Mouse (Mus musculus): ENCODE data around the gene Elovl6. TPM values are rescaled to one million over a fixed set of nuclear protein-coding genes. Genes with fewer than 3 reads are reported as not detected.

Gene Elovl6
- polyA plus RNA-seq, 1 experiment from 2014 or later = 6.4 TPM

DNA sequence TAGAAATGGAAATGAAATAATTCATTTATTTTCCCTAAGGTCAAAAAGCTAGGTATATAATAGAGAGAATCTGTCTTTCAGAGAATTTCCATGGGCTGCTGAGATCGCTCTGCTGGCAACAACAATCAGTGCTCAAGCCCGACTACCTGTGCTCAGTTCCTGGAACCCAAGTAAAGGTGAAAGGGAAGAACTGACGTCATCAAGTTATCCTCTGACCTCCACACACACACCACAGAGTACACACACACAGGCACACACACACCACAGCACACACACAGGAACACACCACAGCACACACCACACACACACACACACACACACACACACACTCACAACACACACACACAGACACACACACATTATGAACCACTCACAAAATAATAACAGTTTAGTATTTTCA lies 5.1 kb upstream of the Elovl6 start:
- Histone ChIP-seq H3K4me3 (no peak overlapping the region), H3K27ac (no peak overlapping the region), H3K36me3 (no peaks in the 10 kb centered on the region), H3K4me2 (no peak overlapping the region), H3K9ac (no peak overlapping the region), H3K27me3 (no peaks in the 10 kb centered on the region), H3K4me1 (replicated peaks) (peaks cover 4% of the 10 kb centered on the region), H3K9me3 (replicated peaks) (no peaks in the 10 kb centered on the region)
- no peak for ATAC-seq (replicated peaks; ENCODE audit: insufficient number of reproducible peaks, insufficient read depth, low FRiP score, low read depth)
- 85% methylated on average over 3 of the region's 3 CpGs for WGBS

DNA sequence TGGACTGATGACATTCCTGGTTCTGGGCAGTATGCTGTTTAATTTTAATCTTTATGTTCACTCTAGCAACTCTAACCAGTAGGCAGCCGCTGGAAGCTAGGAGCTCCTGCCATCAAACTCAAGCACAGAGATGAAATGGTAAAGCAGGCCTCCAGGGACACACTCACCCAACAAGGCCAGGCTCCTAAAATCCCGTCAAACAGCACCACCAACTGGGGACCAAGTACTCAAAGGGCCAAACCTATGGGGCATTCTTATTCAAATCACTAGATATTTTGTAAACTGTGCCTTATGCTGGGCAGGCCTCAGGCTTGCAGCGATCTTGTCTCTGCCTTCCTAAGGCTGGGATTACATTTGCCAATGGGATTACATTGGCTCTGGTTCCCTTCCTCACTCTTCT lies 2.8 kb upstream of the Elovl6 start:
- H3K36me3 ChIP-seq = no peaks in the 10 kb centered on the region
- 72% methylated on average over 3 of the region's 3 CpGs for whole genome bisulfite sequencing
- H3K4me1 ChIP-seq (replicated peaks) = peaks cover 6% of the 10 kb centered on the region
- no peaks in the 10 kb centered on the region for H3K27me3 ChIP-seq
- no peak overlapping the region for H3K27ac ChIP-seq
- no peaks in the 10 kb centered on the region for H3K9me3 ChIP-seq (replicated peaks)
- no peak overlapping the region for H3K4me2 ChIP-seq
- ATAC-seq (replicated peaks; ENCODE audit: insufficient number of reproducible peaks, insufficient read depth, low FRiP score, low read depth) = no peak
- no peak overlapping the region for H3K4me3 ChIP-seq
- H3K9ac ChIP-seq = no peak overlapping the region

DNA sequence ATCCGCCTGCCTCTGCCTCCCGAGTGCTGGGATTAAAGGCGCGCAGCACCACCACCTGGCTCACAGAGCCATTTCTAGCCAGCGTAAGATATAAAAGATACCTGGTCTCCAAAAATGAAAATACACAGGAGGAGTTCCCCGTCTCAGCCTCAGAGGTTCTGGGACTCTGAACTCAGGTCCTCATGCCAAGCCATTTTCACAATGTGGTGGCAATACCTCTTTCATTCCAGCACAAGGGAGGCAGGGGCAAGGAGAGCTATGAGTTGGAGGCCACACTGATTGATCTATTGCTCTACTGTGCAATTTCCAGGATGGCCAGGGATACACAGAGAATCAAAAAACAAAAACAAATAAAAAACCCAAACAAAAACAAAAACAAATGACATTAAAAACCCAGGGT lies 1.7 kb upstream of the Elovl6 start:
- H3K27ac ChIP-seq = no peak overlapping the region

DNA sequence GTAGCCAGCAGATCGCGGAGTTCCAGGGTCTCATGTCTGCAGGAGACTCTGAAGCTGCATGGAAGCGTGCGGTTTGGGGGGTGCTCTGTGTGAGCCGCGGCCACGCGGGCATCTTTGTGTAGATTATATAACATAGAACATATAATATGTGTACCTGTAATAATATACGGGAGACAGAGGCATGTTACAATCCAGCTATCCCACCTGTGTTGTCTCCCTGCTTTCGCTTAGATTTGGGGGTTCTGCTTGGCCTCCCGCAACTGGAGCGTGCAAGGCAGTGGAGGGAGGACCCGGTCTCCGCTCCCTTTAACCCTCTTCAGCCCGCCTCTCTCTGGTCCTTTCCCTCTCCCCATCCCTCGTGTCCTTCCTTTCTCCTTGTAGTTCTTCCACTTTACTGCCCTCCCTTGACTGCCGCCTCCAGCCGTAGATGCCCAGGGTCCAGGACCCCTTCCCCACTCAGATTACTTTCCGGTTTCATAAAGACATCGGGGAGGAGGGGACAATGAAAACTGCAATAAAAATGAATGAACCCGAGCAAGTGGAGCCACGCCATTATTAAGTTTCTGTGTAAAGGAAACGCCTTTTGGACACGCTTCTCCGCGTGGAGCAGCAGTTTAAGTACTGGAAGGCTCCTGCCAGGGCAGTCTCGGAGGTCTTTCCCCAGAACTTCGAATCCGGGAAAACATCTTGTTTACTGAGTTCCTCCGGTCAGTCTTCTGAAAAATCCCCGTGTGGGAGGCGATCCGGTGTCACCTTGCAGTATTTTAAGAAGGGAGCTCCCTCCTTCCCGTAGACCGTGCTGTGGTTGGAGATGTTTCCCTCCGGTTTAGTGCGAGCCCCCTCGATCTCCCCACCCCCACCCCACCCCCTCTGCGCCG lies 949 bp downstream of the Elovl6 start:
- under 1% methylated on average over 40 of the region's 40 CpGs for WGBS
- H3K9me3 ChIP-seq (replicated peaks) = no peaks in the 10 kb centered on the region
- ATAC-seq (replicated peaks; ENCODE audit: insufficient number of reproducible peaks, insufficient read depth, low FRiP score, low read depth) = no peak
- peaks cover 26% of the 10 kb centered on the region for H3K4me1 ChIP-seq (replicated peaks)
- H3K9ac ChIP-seq = peak overlapping the region; percentile 94
- H3K36me3 ChIP-seq = no peaks in the 10 kb centered on the region
- H3K27ac ChIP-seq = peak overlapping the region; percentile 94
- H3K4me3 ChIP-seq = peak overlapping the region; percentile 79
- H3K4me2 ChIP-seq = peak overlapping the region; percentile 92
- no peaks in the 10 kb centered on the region for H3K27me3 ChIP-seq

More for the DNA sequence above, 1.7 kb upstream of the Elovl6 start:
- no peaks in the 10 kb centered on the region for H3K27me3 ChIP-seq
- 93% methylated on average over 6 of the region's 6 CpGs for WGBS
- H3K9me3 ChIP-seq (replicated peaks) = no peaks in the 10 kb centered on the region
- H3K4me2 ChIP-seq = no peak overlapping the region
- no peak overlapping the region for H3K4me3 ChIP-seq
- H3K9ac ChIP-seq = no peak overlapping the region
- ATAC-seq (replicated peaks; ENCODE audit: insufficient number of reproducible peaks, insufficient read depth, low FRiP score, low read depth) = no peak
- H3K4me1 ChIP-seq (replicated peaks) = peaks cover 14% of the 10 kb centered on the region
- H3K36me3 ChIP-seq = no peaks in the 10 kb centered on the region

DNA sequence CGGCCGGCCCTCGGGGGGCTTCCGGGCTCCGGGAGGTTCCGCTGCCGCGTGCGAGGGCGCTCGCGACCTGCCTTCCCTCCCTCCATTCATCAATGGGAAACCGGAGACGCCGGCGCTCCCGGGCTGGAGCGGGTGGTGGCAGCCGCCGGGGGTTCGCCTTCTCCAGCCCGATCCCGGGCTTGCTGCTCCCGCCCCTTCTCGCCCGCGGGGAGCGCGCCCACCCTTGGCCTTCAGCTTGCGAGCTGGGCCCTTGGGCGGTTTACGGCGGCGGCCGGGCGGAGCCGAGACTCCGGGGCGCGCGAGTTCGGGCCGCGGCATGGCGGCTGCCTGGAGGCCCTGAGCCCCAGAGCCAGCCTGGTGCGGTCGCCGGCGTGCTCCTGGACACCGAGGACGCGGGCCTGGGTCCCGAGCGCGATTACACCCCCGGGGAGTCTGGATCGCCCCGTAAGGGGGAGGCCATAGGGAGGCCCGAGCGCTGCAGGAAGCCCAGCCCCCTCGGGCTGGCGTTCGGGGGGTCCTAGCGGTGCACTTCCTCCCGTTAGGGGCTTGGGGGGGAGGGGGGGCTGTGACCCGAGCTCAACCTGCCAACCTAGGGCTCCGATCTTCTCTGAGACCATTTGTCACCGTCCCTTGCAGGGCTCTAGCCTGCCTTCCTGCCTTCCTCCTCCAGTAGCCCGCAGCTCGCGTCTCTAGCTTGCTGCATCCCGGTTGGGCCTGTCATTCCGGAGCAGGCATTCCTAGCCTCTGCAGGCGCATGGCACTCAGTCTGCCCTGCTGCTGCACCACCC lies 1.8 kb downstream of the Elovl6 start:
- H3K27me3 ChIP-seq = no peaks in the 10 kb centered on the region
- H3K4me2 ChIP-seq = peak overlapping the region; percentile 92
- no peaks in the 10 kb centered on the region for H3K36me3 ChIP-seq
- H3K4me1 ChIP-seq (replicated peaks) = peaks cover 26% of the 10 kb centered on the region
- no peaks in the 10 kb centered on the region for H3K9me3 ChIP-seq (replicated peaks)
- H3K4me3 ChIP-seq = peak overlapping the region; percentile 79
- peak overlapping the region; percentile 94 for H3K27ac ChIP-seq
- H3K9ac ChIP-seq = peak overlapping the region; percentile 94
- under 1% methylated on average over 52 of the region's 74 CpGs for WGBS
- peak; percentile 53 for ATAC-seq (replicated peaks; ENCODE audit: insufficient number of reproducible peaks, insufficient read depth, low FRiP score, low read depth)

DNA sequence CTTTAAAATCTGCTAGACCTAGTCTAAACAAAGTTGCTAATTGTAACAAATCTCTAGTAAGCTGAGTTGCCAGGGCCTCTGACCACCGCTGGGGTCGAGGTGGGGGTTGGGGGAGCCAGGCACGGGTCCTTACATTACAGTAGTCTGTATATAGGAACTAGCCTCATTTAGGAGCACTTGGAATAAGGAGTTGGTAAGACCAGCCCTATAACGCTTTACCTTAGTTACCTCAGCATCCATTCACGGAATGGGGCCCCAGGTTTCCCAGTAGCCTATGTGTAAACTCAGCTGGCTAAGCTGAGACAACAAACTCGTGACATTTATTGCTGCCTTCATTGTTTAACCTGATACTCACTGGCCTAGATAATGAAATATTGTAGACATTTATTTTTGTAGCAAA lies 3.3 kb downstream of the Elovl6 start:
- Histone ChIP-seq H3K9ac (peak overlapping the region; percentile 50; the same call in 1 of the 2 replicates), H3K4me1 (replicated peaks) (peaks cover 26% of the 10 kb centered on the region), H3K36me3 (no peaks in the 10 kb centered on the region), H3K9me3 (replicated peaks) (no peaks in the 10 kb centered on the region), H3K4me2 (peak overlapping the region; percentile 67), H3K4me3 (no peak overlapping the region), H3K27me3 (no peaks in the 10 kb centered on the region), H3K27ac (peak overlapping the region; percentile 88)
- ATAC-seq (replicated peaks; ENCODE audit: insufficient number of reproducible peaks, insufficient read depth, low FRiP score, low read depth) = no peak
- 35% methylated on average over 6 of the region's 6 CpGs for WGBS

DNA sequence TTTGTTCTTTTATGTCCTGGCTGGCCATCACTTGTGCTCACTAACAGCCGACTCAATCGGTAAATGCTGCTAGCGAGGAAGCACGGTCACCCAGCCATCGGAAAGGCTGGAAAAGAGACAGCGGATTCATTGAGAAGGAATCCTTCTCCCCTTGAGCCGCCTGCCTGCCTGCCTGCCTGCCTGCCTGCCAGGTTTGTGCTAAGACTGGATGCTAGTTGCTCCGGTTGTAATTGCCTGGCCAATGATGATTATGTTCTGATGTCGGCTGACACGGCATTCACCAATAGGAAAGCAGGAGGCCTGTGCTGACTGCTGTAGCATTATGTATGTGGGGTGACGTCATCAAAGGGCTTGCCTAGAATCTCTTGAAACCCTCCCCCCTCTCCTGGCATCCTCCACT lies 4.0 kb downstream of the Elovl6 start:
- peak overlapping the region; percentile 50 for H3K9ac ChIP-seq
- peaks cover 26% of the 10 kb centered on the region for H3K4me1 ChIP-seq (replicated peaks)
- peak overlapping the region; percentile 44 for H3K4me3 ChIP-seq
- H3K4me2 ChIP-seq = peak overlapping the region; percentile 67
- H3K27me3 ChIP-seq = no peaks in the 10 kb centered on the region
- peak; percentile 90 for ATAC-seq (replicated peaks; ENCODE audit: insufficient number of reproducible peaks, insufficient read depth, low FRiP score, low read depth)
- peak overlapping the region; percentile 88 for H3K27ac ChIP-seq
- H3K9me3 ChIP-seq (replicated peaks) = no peaks in the 10 kb centered on the region
- WGBS = 0% methylated on average over 11 of the region's 11 CpGs
- no peaks in the 10 kb centered on the region for H3K36me3 ChIP-seq

DNA sequence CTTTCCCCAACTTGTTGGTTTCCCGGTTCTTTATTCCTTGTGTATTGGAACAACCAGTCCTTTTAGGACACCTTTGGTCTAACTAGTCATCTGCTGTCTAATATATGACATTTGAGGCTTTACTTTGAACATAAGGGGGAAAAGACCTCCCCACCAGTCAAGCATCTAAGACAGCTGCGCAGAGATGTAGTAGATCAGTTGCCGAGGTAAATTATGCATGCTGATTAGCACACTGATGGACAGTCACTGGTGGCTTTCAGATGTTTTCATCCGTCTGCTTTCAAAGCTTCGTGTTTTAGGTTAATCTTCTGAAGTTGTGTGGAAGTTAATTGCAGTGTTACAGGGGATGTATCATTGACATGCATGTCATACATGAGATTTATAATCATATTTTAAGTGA lies 5.8 kb downstream of the Elovl6 start:
- H3K4me1 ChIP-seq (replicated peaks) = peaks cover 20% of the 10 kb centered on the region
- no peak overlapping the region for H3K4me2 ChIP-seq
- H3K36me3 ChIP-seq = no peaks in the 10 kb centered on the region
- H3K9me3 ChIP-seq (replicated peaks) = no peaks in the 10 kb centered on the region
- H3K27me3 ChIP-seq = no peaks in the 10 kb centered on the region
- ATAC-seq (replicated peaks; ENCODE audit: insufficient number of reproducible peaks, insufficient read depth, low FRiP score, low read depth) = no peak
- no peak overlapping the region for H3K9ac ChIP-seq
- H3K27ac ChIP-seq = no peak overlapping the region
- 81% methylated on average over 5 of the region's 5 CpGs for WGBS
- H3K4me3 ChIP-seq = no peak overlapping the region

DNA sequence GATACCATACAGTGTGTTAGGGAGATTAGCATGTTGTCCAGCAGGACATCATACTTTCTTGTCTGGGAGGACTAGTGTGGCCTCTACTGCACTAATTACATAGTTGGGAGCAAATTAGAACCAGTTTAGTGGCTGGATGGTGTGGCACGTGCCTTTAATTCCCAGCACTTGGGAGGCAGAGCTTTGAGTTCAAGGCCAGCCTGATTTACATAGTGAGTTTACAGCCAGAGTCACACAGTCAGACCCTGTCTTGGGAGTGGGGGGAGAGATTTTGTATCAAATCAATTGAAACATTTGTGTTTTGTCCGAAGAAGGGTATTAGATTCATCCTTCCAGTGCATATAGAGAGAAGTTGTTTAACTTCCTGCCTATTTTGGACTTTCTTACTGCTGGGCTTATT lies 8.7 kb downstream of the Elovl6 start:
- 95% methylated on average over 2 of the region's 2 CpGs for WGBS
- no peaks in the 10 kb centered on the region for H3K9me3 ChIP-seq (replicated peaks)
- ATAC-seq (replicated peaks; ENCODE audit: insufficient number of reproducible peaks, insufficient read depth, low FRiP score, low read depth) = no peak

DNA sequence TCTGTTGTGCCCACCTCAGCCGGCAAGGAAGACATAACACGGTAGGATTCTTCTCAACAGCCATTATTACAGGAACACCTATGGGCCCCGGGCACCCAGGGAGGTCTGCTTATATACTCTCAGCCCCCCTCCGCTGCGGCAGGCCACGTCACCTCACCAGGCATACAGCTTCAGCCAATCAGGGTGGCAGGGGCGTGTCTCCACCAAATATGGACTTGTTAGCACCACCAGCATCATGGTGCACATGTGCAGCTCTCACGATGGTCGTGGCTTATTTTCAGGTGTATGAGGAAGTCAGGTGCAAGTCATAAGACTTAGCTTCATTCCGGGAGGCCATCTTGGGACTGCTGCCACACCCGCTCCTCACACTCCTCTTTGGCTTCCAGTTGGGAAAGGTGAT lies 9.3 kb downstream of the Elovl6 start:
- peaks cover 7% of the 10 kb centered on the region for H3K4me1 ChIP-seq (replicated peaks)
- H3K9ac ChIP-seq = no peak overlapping the region
- WGBS = 96% methylated on average over 11 of the region's 11 CpGs
- peaks cover 9% of the 10 kb centered on the region; the same call in 1 of the 2 replicates for H3K36me3 ChIP-seq
- no peak overlapping the region for H3K27ac ChIP-seq
- H3K9me3 ChIP-seq (replicated peaks) = no peaks in the 10 kb centered on the region
- ATAC-seq (replicated peaks; ENCODE audit: insufficient number of reproducible peaks, insufficient read depth, low FRiP score, low read depth) = no peak
- no peaks in the 10 kb centered on the region for H3K27me3 ChIP-seq
- no peak overlapping the region for H3K4me3 ChIP-seq
- no peak overlapping the region for H3K4me2 ChIP-seq

More for the DNA sequence above, 8.7 kb downstream of the Elovl6 start:
- Histone ChIP-seq H3K9ac (no peak overlapping the region), H3K4me3 (no peak overlapping the region), H3K4me1 (replicated peaks) (peaks cover 8% of the 10 kb centered on the region), H3K4me2 (no peak overlapping the region), H3K36me3 (peaks cover 9% of the 10 kb centered on the region; the same call in 1 of the 2 replicates), H3K27ac (no peak overlapping the region), H3K27me3 (no peaks in the 10 kb centered on the region)

DNA sequence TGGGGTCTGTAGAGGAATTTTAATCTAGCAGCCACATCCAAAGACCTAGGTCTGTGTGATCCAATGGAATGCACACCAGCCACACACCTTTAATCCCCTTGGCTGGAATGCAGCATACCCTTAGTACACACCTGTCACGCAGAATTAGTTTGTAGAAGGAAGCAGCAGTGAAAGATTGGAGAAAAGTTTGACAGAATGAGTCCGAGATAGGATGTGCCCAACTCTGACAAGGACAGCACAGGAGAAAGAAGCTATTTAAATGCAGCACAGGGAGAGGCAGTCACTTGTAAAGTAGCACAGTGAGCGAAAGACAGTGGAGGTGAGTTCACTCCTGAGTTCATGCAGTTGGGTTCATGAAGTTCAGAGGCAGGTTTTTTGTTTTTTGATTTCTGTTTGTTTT lies 11.2 kb downstream of the Elovl6 start:
- WGBS = 91% methylated on average over 3 of the region's 3 CpGs

More for the DNA sequence above, 11.2 kb downstream of the Elovl6 start:
- no peak for ATAC-seq (replicated peaks; ENCODE audit: insufficient number of reproducible peaks, insufficient read depth, low FRiP score, low read depth)
- Histone ChIP-seq H3K4me2 (no peak overlapping the region), H3K27me3 (no peaks in the 10 kb centered on the region), H3K36me3 (peaks cover 9% of the 10 kb centered on the region; the same call in 1 of the 2 replicates), H3K27ac (no peak overlapping the region), H3K4me1 (replicated peaks) (0 out of 2 replicates have a peak, but pooled peaks cover 3% of the 10 kb centered on the region), H3K4me3 (no peak overlapping the region), H3K9me3 (replicated peaks) (no peaks in the 10 kb centered on the region), H3K9ac (no peak overlapping the region)

Data from heart, embryonic 15.5 days (tissue).